ENCODE assay signal across 9 mouse cellular contexts in genomic region chr15:82917965-82918364, GRCm38 (mm10).
DNase-seq lines count a peak whose midpoint lies in the region; ATAC-seq and TF ChIP-seq lines count a peak whose summit lies in the region.
"Had no signal": no experiment of that assay in that cellular context is flagged by ENCODE, and none has a peak within 500 bp of the region (broad histone marks: within the 10 kb centered on the region; RNA-seq: fewer than 3 reads in every experiment).

No protein-coding gene starts in this region.

- H3K9me3 ChIP-seq in heart, embryonic 11.5 days (replicated peaks; ENCODE audit: control insufficient read depth, low read length), result no peaks in the 10 kb centered on the region
- H3K9me3 ChIP-seq in limb, embryonic 14.5 days (ENCODE audit: control insufficient read depth, low read length), result no peaks in the 10 kb centered on the region

- ATAC-seq in heart, embryonic 11.5 days (replicated peaks; ENCODE audit: insufficient number of reproducible peaks, low FRiP score, low TSS enrichment), result no peak
- ATAC-seq in limb, embryonic 14.5 days (ENCODE audit: low FRiP score, low read depth), result no peak

- H3K4me1 ChIP-seq in heart, embryonic 11.5 days (ENCODE audit: control insufficient read depth, insufficient read depth, low read length), result peaks cover 31% of the 10 kb centered on the region
- peaks cover 3% of the 10 kb centered on the region; the same call in 1 of the 2 replicates for H3K4me1 ChIP-seq in spleen, adult 2 months (ENCODE audit: control insufficient read depth, insufficient read depth, insufficient read length)
- H3K4me1 ChIP-seq in limb, embryonic 14.5 days (ENCODE audit: control insufficient read depth, insufficient read depth, low read length), result peaks cover 50% of the 10 kb centered on the region

- no peak overlapping the region for H3K4me2 ChIP-seq in heart, embryonic 11.5 days
- peak overlapping the region; percentile 40; the same call in 1 of the 2 replicates for H3K4me2 ChIP-seq in limb, embryonic 14.5 days (replicated peaks; ENCODE audit: low read depth, low read length, severe bottlenecking)

- 0 out of 2 replicates have a peak overlapping the region, but pooled peaks have one; percentile 7 for H3K9ac ChIP-seq in heart, embryonic 11.5 days (ENCODE audit: low read depth, low read length)
- no peak overlapping the region for H3K9ac ChIP-seq in limb, embryonic 14.5 days (ENCODE audit: low read depth, low read length, severe bottlenecking)

- no peaks in the 10 kb centered on the region for H3K36me3 ChIP-seq in heart, embryonic 11.5 days (ENCODE audit: control insufficient read depth, insufficient read depth, low read length)
- no peaks in the 10 kb centered on the region for H3K36me3 ChIP-seq in spleen, adult 2 months (ENCODE audit: control insufficient read depth, insufficient read depth, low read length)
- H3K36me3 ChIP-seq in limb, embryonic 14.5 days (ENCODE audit: control insufficient read depth, insufficient read depth, low read length), result no peaks in the 10 kb centered on the region

- TF ChIP-seq POLR2A in spleen, adult 2 months (IDR thresholded peaks at IDR 0.05; ENCODE audit: low read depth, low read length), result no peak
- TF ChIP-seq POLR2A in limb, embryonic 14.5 days (IDR thresholded peaks at IDR 0.05; ENCODE audit: borderline replicate concordance, extremely low read depth, insufficient read depth, insufficient read length), result no peak

- 0 out of 2 replicates have a peak, but pooled peaks have one; percentile 10 for TF ChIP-seq CTCF in spleen, adult 2 months (IDR thresholded peaks at IDR 0.05; ENCODE audit: extremely low read depth, insufficient read depth, insufficient read length, insufficient replicate concordance)

- peaks cover 29% of the 10 kb centered on the region for H3K27me3 ChIP-seq in heart, embryonic 11.5 days (ENCODE audit: control insufficient read depth, insufficient read depth, low read length)
- no peaks in the 10 kb centered on the region for H3K27me3 ChIP-seq in spleen, adult 2 months (ENCODE audit: control insufficient read depth, insufficient read depth, low read length)
- no peaks in the 10 kb centered on the region for H3K27me3 ChIP-seq in limb, embryonic 14.5 days (ENCODE audit: control insufficient read depth, insufficient read depth, low read length)

- H3K27ac ChIP-seq in heart, embryonic 11.5 days (ENCODE audit: low read depth, low read length), result no peak overlapping the region
- H3K27ac ChIP-seq in spleen, adult 2 months (ENCODE audit: insufficient read depth, low read length), result no peak overlapping the region
- H3K27ac ChIP-seq in limb, embryonic 14.5 days (replicated peaks; ENCODE audit: low read depth, low read length), result peak overlapping the region; percentile 15
- H3K27ac ChIP-seq: macrophage had no signal

- 64% methylated on average over 3 of the region's 3 CpGs for WGBS in heart, embryonic 11.5 days (ENCODE audit: insufficient replicate concordance)
- 76% methylated on average over 3 of the region's 3 CpGs for WGBS in spleen, adult 2 months
- 55% methylated on average over 3 of the region's 3 CpGs for WGBS in limb, embryonic 14.5 days

- DNase-seq in heart, adult 18-20 months, result no peak
- no peak for DNase-seq in spleen, adult 2 months (ENCODE audit: low read depth in 1 of 2, low spot score in 2 of 2)
- DNase-seq in spleen, postnatal 36 days (ENCODE audit: low spot score in 2 of 2), result no peak
- DNase-seq in limb, embryonic 14.5 days (ENCODE audit: low spot score), result no peak
- no peak for DNase-seq in right cerebral cortex, postnatal 10 days (ENCODE audit: low spot score in 2 of 2)
- DNase-seq in c-Kit-positive CD71-positive TER-119-positive erythroid progenitor cells, embryonic 14.5 days (ENCODE audit: low spot score), result no peak
- no peak for DNase-seq in urinary bladder, postnatal 36 days (ENCODE audit: low spot score in 2 of 2)

- no peak overlapping the region for H3K4me3 ChIP-seq in heart, embryonic 11.5 days (ENCODE audit: low read depth, low read length)
- no peak overlapping the region for H3K4me3 ChIP-seq in spleen, adult 2 months (ENCODE audit: extremely low read depth, insufficient read depth, insufficient read length)
- no peak overlapping the region for H3K4me3 ChIP-seq in limb, embryonic 14.5 days (replicated peaks; ENCODE audit: low read length)
